Mouse (Mus musculus) C2C12 (cell line): ENCODE measurements around the gene Fbxo28. TPM values are rescaled to one million over a fixed set of nuclear protein-coding genes. Genes with fewer than 3 reads are reported as not detected.
"Not testable (repeated sequence)": the region's sequence is repeated elsewhere in the genome, so short reads cannot be mapped to it uniquely, and the experiment has no call there.

Source experiments
- H3K27me3 ChIP-seq: one replicate; pipeline ENCODE4 v1.6.1; 2011; ENCODE audit not compliant: control insufficient read depth, insufficient read depth, insufficient read length
- H3K36me3 ChIP-seq: one replicate; pipeline ENCODE4 v1.6.1; 2011; ENCODE audit not compliant: control insufficient read depth, insufficient read depth
- H3K4me3 ChIP-seq: one replicate; pipeline ENCODE4 v1.5.1; 2011; ENCODE audit warnings: mild to moderate bottlenecking, control low read depth; ENCODE audit not compliant: poor library complexity, insufficient read depth, severe bottlenecking
- H3K79me2 ChIP-seq: one replicate; pipeline ENCODE4 v1.6.1; 2011; ENCODE audit not compliant: control insufficient read depth, insufficient read depth
- H3K79me3 ChIP-seq: one replicate; pipeline ENCODE4 v1.6.1; 2011; ENCODE audit warnings: low read depth, control low read depth
- H3ac ChIP-seq: one replicate; pipeline ENCODE3; 2011; ENCODE audit warnings: low read depth; ENCODE audit not compliant: control insufficient read depth, insufficient read length
- CEBPB ChIP-seq: IDR thresholded peaks from one replicate; pipeline ENCODE4 v1.6.1; 2011; ENCODE audit warnings: low read depth, mild to moderate bottlenecking, control low read depth, moderate library complexity
- CTCF ChIP-seq: IDR thresholded peaks from one replicate; pipeline ENCODE4 v1.5.1; 2011; ENCODE audit not compliant: control insufficient read depth, insufficient read depth, insufficient read length
- FOSL1 ChIP-seq: IDR thresholded peaks from one replicate; pipeline ENCODE4 v1.8.0; 2011; ENCODE audit warnings: mild to moderate bottlenecking, low read length; ENCODE audit not compliant: poor library complexity, insufficient read depth, severe bottlenecking
- MAX ChIP-seq: IDR thresholded peaks from one replicate; pipeline ENCODE4 v1.6.1; 2011; ENCODE audit warnings: mild to moderate bottlenecking, control low read depth
- MYOD1 ChIP-seq: IDR thresholded peaks from one replicate; pipeline ENCODE4 v1.6.1; 2011; ENCODE audit warnings: low read depth; ENCODE audit not compliant: control insufficient read depth, insufficient read length
- MYOG ChIP-seq: IDR thresholded peaks from one replicate; pipeline ENCODE4 v1.6.1; 2011; ENCODE audit not compliant: control insufficient read depth, insufficient read length; ENCODE audit errors: extremely low read depth
- USF1 ChIP-seq: IDR thresholded peaks from one replicate; pipeline ENCODE4 v1.6.1; 2011; ENCODE audit warnings: low read depth, mild to moderate bottlenecking, control low read depth, moderate library complexity
- polyA plus RNA-seq: library from polyadenylated mRNA; unstranded; fragments of >200 nt; fragmentation: generic; extraction: Trizol; gene quantifications from one replicate; pipeline ENCODE4 v1.2.1, GENCODE M21; 2012; ENCODE audit warnings: missing spikeins

Gene Fbxo28
- polyA plus RNA-seq, 1 experiment, result 16.9 TPM

- TF ChIP-seq CTCF (no peak), CEBPB (no peak), MAX (no peak), MYOG (no peak), FOSL1 (no peak), USF1 (no peak), MYOD1 (no peak)
These were observed 45.3 kb downstream of the Fbxo28 start for GRCm38 (mm10) chr1:182296141-182296540.

GRCm38 (mm10) chr1:182292291-182292690 lies 49.1 kb downstream of the Fbxo28 start:
- no peak overlapping the region for H3K4me3 ChIP-seq
- no peaks in the 10 kb centered on the region for H3K36me3 ChIP-seq
- H3K27me3 ChIP-seq, result no peaks in the 10 kb centered on the region
- no peaks in the 10 kb centered on the region for H3K79me3 ChIP-seq
- no peak for TF ChIP-seq USF1
- H3ac ChIP-seq, result no peak overlapping the region
- H3K79me2 ChIP-seq, result no peaks in the 10 kb centered on the region

More at GRCm38 (mm10) chr1:182296141-182296540, 45.3 kb downstream of the Fbxo28 start:
- Histone ChIP-seq H3K79me3 (no peaks in the 10 kb centered on the region), H3K4me3 (no peak overlapping the region), H3K27me3 (no peaks in the 10 kb centered on the region), H3K79me2 (no peaks in the 10 kb centered on the region), H3K36me3 (no peaks in the 10 kb centered on the region), H3ac (no peak overlapping the region)

GRCm38 (mm10) chr1:182290741-182291140 lies 50.7 kb downstream of the Fbxo28 start:
- not testable (repeated sequence) for H3K79me3 ChIP-seq, H3K79me2 ChIP-seq, H3K4me3 ChIP-seq, H3K27me3 ChIP-seq, H3ac ChIP-seq, H3K36me3 ChIP-seq

- TF ChIP-seq USF1, result no peak
- no peak for TF ChIP-seq CTCF
- Histone ChIP-seq H3K79me2 (no peaks in the 10 kb centered on the region), H3ac (no peak overlapping the region), H3K79me3 (no peaks in the 10 kb centered on the region), H3K4me3 (no peak overlapping the region), H3K27me3 (no peaks in the 10 kb centered on the region), H3K36me3 (no peaks in the 10 kb centered on the region)
These were observed 51.6 kb downstream of the Fbxo28 start for GRCm38 (mm10) chr1:182289781-182290180.

GRCm38 (mm10) chr1:182288601-182289000 lies 52.8 kb downstream of the Fbxo28 start:
- H3K4me3 ChIP-seq, result no peak overlapping the region
- no peaks in the 10 kb centered on the region for H3K79me3 ChIP-seq
- no peaks in the 10 kb centered on the region for H3K79me2 ChIP-seq
- no peaks in the 10 kb centered on the region for H3K27me3 ChIP-seq
- H3K36me3 ChIP-seq, result no peaks in the 10 kb centered on the region
- no peak for TF ChIP-seq FOSL1
- no peak for TF ChIP-seq MYOD1
- TF ChIP-seq CEBPB, result no peak
- TF ChIP-seq CTCF, result no peak
- no peak for TF ChIP-seq MAX
- no peak for TF ChIP-seq USF1
- TF ChIP-seq MYOG, result no peak
- H3ac ChIP-seq, result no peak overlapping the region

GRCm38 (mm10) chr1:182287781-182288180 lies 53.6 kb downstream of the Fbxo28 start:
- H3K79me3 ChIP-seq, result no peaks in the 10 kb centered on the region
- H3K36me3 ChIP-seq, result no peaks in the 10 kb centered on the region
- H3ac ChIP-seq, result no peak overlapping the region
- no peaks in the 10 kb centered on the region for H3K27me3 ChIP-seq
- no peaks in the 10 kb centered on the region for H3K79me2 ChIP-seq
- no peak for TF ChIP-seq CTCF
- TF ChIP-seq MAX, result no peak
- no peak for TF ChIP-seq USF1
- no peak for TF ChIP-seq CEBPB
- no peak for TF ChIP-seq MYOG
- TF ChIP-seq MYOD1, result no peak
- TF ChIP-seq FOSL1, result no peak
- no peak overlapping the region for H3K4me3 ChIP-seq

- Histone ChIP-seq H3K79me2 (peaks cover 27% of the 10 kb centered on the region), H3K4me3 (no peak overlapping the region), H3ac (no peak overlapping the region), H3K36me3 (peaks cover 10% of the 10 kb centered on the region), H3K27me3 (no peaks in the 10 kb centered on the region), H3K79me3 (peaks cover 19% of the 10 kb centered on the region)
- TF ChIP-seq MYOG (no peak), CEBPB (no peak), MYOD1 (no peak), CTCF (no peak), FOSL1 (no peak), MAX (no peak), USF1 (no peak)
These were observed 56.6 kb downstream of the Fbxo28 start for GRCm38 (mm10) chr1:182284795-182285194.
